Mouse (Mus musculus): Measurements from ENCODE around the gene Psma6. TPM values are rescaled to one million over a fixed set of nuclear protein-coding genes. Genes with fewer than 3 reads are reported as not detected.

The Psma6 gene
- polyA plus RNA-seq, 1 experiment from 2014 or later: 399 TPM

- H3K4me2 ChIP-seq: no peak overlapping the region
- H3K4me1 ChIP-seq: peaks cover 19% of the 10 kb centered on the region
- no peak overlapping the region for H3K4me3 ChIP-seq (replicated peaks)
- H3K27ac ChIP-seq (replicated peaks): no peak overlapping the region
- H3K27me3 ChIP-seq (replicated peaks): no peaks in the 10 kb centered on the region
- H3K9ac ChIP-seq (replicated peaks): no peak overlapping the region
- no peak for ATAC-seq (ENCODE audit: low FRiP score)
- no peaks in the 10 kb centered on the region for H3K36me3 ChIP-seq
- 96% methylated on average over 4 of the region's 4 CpGs for WGBS
- H3K9me3 ChIP-seq (replicated peaks): no peaks in the 10 kb centered on the region
Measured at GRCm38 (mm10) chr12:55396536-55396935, 12.5 kb downstream of the Psma6 start.

GRCm38 (mm10) chr12:55397544-55398239, 13.7 kb downstream of the Psma6 start:
- Histone ChIP-seq H3K4me3 (replicated peaks) (peak overlapping the region; percentile 99), H3K36me3 (no peaks in the 10 kb centered on the region), H3K27me3 (replicated peaks) (no peaks in the 10 kb centered on the region), H3K9me3 (replicated peaks) (no peaks in the 10 kb centered on the region), H3K27ac (replicated peaks) (peak overlapping the region; percentile 93), H3K4me2 (peak overlapping the region; percentile 86), H3K9ac (replicated peaks) (peak overlapping the region; percentile 98), H3K4me1 (peaks cover 24% of the 10 kb centered on the region)
- WGBS: 71% methylated on average over 9 of the region's 9 CpGs
- no peak for ATAC-seq (ENCODE audit: low FRiP score)

GRCm38 (mm10) chr12:55398240-55399127, 14.5 kb downstream of the Psma6 start:
- no peaks in the 10 kb centered on the region for H3K27me3 ChIP-seq (replicated peaks)
- H3K4me3 ChIP-seq (replicated peaks): peak overlapping the region; percentile 99
- peak overlapping the region; percentile 98 for H3K9ac ChIP-seq (replicated peaks)
- under 1% methylated on average over 47 of the region's 51 CpGs for WGBS
- H3K27ac ChIP-seq (replicated peaks): peak overlapping the region; percentile 93
- H3K36me3 ChIP-seq: peaks cover 2% of the 10 kb centered on the region; the same call in 1 of the 2 replicates
- no peaks in the 10 kb centered on the region for H3K9me3 ChIP-seq (replicated peaks)
- peak; percentile 100 for ATAC-seq (ENCODE audit: low FRiP score)
- H3K4me1 ChIP-seq: peaks cover 24% of the 10 kb centered on the region
- H3K4me2 ChIP-seq: peak overlapping the region; percentile 86

GRCm38 (mm10) chr12:55399128-55399677, 15.2 kb downstream of the Psma6 start:
- peak overlapping the region; percentile 93 for H3K27ac ChIP-seq (replicated peaks)
- WGBS: 2% methylated on average over 20 of the region's 20 CpGs
- no peaks in the 10 kb centered on the region for H3K27me3 ChIP-seq (replicated peaks)
- peaks cover 24% of the 10 kb centered on the region for H3K4me1 ChIP-seq
- peaks cover 2% of the 10 kb centered on the region; the same call in 1 of the 2 replicates for H3K36me3 ChIP-seq
- H3K4me2 ChIP-seq: peak overlapping the region; percentile 86
- ATAC-seq (ENCODE audit: low FRiP score): peak; percentile 51
- H3K9me3 ChIP-seq (replicated peaks): no peaks in the 10 kb centered on the region
- H3K4me3 ChIP-seq (replicated peaks): peak overlapping the region; percentile 99
- peak overlapping the region; percentile 98 for H3K9ac ChIP-seq (replicated peaks)

- 95% methylated on average over 5 of the region's 5 CpGs for WGBS
- Histone ChIP-seq H3K4me3 (replicated peaks) (no peak overlapping the region), H3K4me1 (no peaks in the 10 kb centered on the region), H3K27me3 (replicated peaks) (no peaks in the 10 kb centered on the region), H3K36me3 (peaks cover 35% of the 10 kb centered on the region), H3K9me3 (replicated peaks) (no peaks in the 10 kb centered on the region), H3K9ac (replicated peaks) (no peak overlapping the region), H3K4me2 (no peak overlapping the region), H3K27ac (replicated peaks) (no peak overlapping the region)
- ATAC-seq (ENCODE audit: low FRiP score): no peak
Measured at GRCm38 (mm10) chr12:55407888-55408287, 23.9 kb downstream of the Psma6 start.

- Histone ChIP-seq H3K27ac (replicated peaks) (no peak overlapping the region), H3K4me1 (no peaks in the 10 kb centered on the region), H3K27me3 (replicated peaks) (no peaks in the 10 kb centered on the region), H3K9me3 (replicated peaks) (no peaks in the 10 kb centered on the region), H3K36me3 (peaks cover 77% of the 10 kb centered on the region), H3K4me2 (no peak overlapping the region), H3K4me3 (replicated peaks) (no peak overlapping the region), H3K9ac (replicated peaks) (no peak overlapping the region)
- ATAC-seq (ENCODE audit: low FRiP score): no peak
- 95% methylated on average over 5 of the region's 5 CpGs for WGBS
Measured at GRCm38 (mm10) chr12:55415255-55415654, 31.2 kb downstream of the Psma6 start.

- Histone ChIP-seq H3K9me3 (replicated peaks) (no peaks in the 10 kb centered on the region), H3K9ac (replicated peaks) (no peak overlapping the region), H3K4me3 (replicated peaks) (no peak overlapping the region), H3K27me3 (replicated peaks) (no peaks in the 10 kb centered on the region), H3K27ac (replicated peaks) (no peak overlapping the region), H3K36me3 (peaks cover 80% of the 10 kb centered on the region), H3K4me2 (no peak overlapping the region), H3K4me1 (no peaks in the 10 kb centered on the region)
- no peak for ATAC-seq (ENCODE audit: low FRiP score)
- 75% methylated on average over 1 of the region's 1 CpGs for WGBS
Measured at GRCm38 (mm10) chr12:55415762-55416161, 31.7 kb downstream of the Psma6 start.

GRCm38 (mm10) chr12:55420220-55420619, 36.2 kb downstream of the Psma6 start:
- Histone ChIP-seq H3K4me1 (no peaks in the 10 kb centered on the region), H3K4me3 (replicated peaks) (no peak overlapping the region), H3K9ac (replicated peaks) (no peak overlapping the region), H3K9me3 (replicated peaks) (no peaks in the 10 kb centered on the region), H3K36me3 (peaks cover 49% of the 10 kb centered on the region), H3K4me2 (no peak overlapping the region), H3K27ac (replicated peaks) (no peak overlapping the region), H3K27me3 (replicated peaks) (no peaks in the 10 kb centered on the region)
- 92% methylated on average over 24 of the region's 24 CpGs for WGBS
- ATAC-seq (ENCODE audit: low FRiP score): no peak

- H3K27ac ChIP-seq (replicated peaks): no peak overlapping the region
- no peak overlapping the region for H3K9ac ChIP-seq (replicated peaks)
- H3K36me3 ChIP-seq: peaks cover 32% of the 10 kb centered on the region
- WGBS: 27% methylated on average over 3 of the region's 3 CpGs
- no peaks in the 10 kb centered on the region for H3K4me1 ChIP-seq
- H3K9me3 ChIP-seq (replicated peaks): no peaks in the 10 kb centered on the region
- no peak overlapping the region for H3K4me3 ChIP-seq (replicated peaks)
- H3K27me3 ChIP-seq (replicated peaks): no peaks in the 10 kb centered on the region
- no peak for ATAC-seq (ENCODE audit: low FRiP score)
- H3K4me2 ChIP-seq: no peak overlapping the region
Measured at GRCm38 (mm10) chr12:55422057-55422456, 38.0 kb downstream of the Psma6 start.

- no peak for ATAC-seq (ENCODE audit: low FRiP score)
- no peak overlapping the region for H3K4me3 ChIP-seq (replicated peaks)
Measured at GRCm38 (mm10) chr12:55426300-55426699, 42.3 kb downstream of the Psma6 start.

GRCm38 (mm10) chr12:55429201-55429600, 45.2 kb downstream of the Psma6 start:
- no peak for ATAC-seq (ENCODE audit: low FRiP score)
- 88% methylated on average over 8 of the region's 8 CpGs for WGBS
- no peak overlapping the region for H3K27ac ChIP-seq (replicated peaks)
- H3K4me3 ChIP-seq (replicated peaks): no peak overlapping the region
- no peaks in the 10 kb centered on the region for H3K9me3 ChIP-seq (replicated peaks)
- no peak overlapping the region for H3K9ac ChIP-seq (replicated peaks)
- no peaks in the 10 kb centered on the region for H3K36me3 ChIP-seq
- H3K4me1 ChIP-seq: no peaks in the 10 kb centered on the region
- no peak overlapping the region for H3K4me2 ChIP-seq
- no peaks in the 10 kb centered on the region for H3K27me3 ChIP-seq (replicated peaks)

More at GRCm38 (mm10) chr12:55426300-55426699, 42.3 kb downstream of the Psma6 start:
- Histone ChIP-seq H3K27me3 (replicated peaks) (no peaks in the 10 kb centered on the region), H3K4me1 (no peaks in the 10 kb centered on the region), H3K9ac (replicated peaks) (no peak overlapping the region), H3K4me2 (no peak overlapping the region), H3K9me3 (replicated peaks) (no peaks in the 10 kb centered on the region), H3K36me3 (no peaks in the 10 kb centered on the region), H3K27ac (replicated peaks) (no peak overlapping the region)
- WGBS: 94% methylated on average over 7 of the region's 7 CpGs
